Comparison of ENCODE assay signal across 8 mouse cellular contexts in the genomic region with DNA sequence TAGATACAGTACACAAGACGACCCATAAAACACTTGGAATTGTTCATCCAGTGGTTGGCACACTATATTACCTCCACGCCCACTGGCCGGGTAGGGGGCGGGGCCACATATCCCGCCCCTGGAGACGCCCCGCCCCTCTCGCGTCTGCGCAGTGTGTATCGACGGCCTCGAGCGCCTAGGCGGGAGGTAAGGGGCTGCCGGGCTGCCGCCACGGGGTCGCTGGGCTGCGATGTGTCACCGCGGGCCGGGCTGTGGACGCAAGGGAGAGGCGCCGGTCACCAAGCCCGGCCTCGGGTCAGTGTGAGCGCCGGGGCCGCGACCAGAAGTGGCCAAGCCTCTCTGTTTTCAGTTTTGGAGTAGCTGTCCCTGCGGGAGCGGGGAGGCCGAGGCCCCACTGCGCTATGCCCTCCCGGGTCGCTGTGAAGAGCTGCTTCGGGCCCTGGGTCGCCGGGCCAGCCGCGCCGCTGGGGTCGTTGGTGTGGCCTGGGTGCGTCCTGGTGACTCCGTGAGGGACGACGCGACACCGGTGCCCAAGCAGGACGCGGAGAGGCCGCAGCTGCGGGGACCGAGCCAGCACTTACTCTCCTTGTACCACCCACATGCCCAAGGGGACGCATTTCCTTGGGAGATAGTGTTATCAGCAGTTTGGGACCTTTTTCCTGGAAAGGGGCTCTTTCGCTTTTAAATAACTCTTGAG. TPM values are rescaled to one million over a fixed set of nuclear protein-coding genes. Genes with fewer than 3 reads are reported as not detected.
A peak's percentile ranks its signal among the peaks of the same experiment; 100 is the strongest.
DNase-seq lines count a peak whose midpoint lies in the region; ATAC-seq lines count a peak whose summit lies in the region.

A gene (plus strand): TSS at position 143 of the 697 bp plus-strand sequence.

- H3K4me2 ChIP-seq in intestine, embryonic 15.5 days (replicated peaks): peak within 1 kb of the TSS; percentile 76

- intact Hi-C loops in left cerebral cortex, postnatal 14 days (cut with DNase I): no loop called here

- no peaks in the 10 kb centered on the region for H3K9me3 ChIP-seq in intestine, embryonic 15.5 days

- H3K36me3 ChIP-seq in intestine, embryonic 15.5 days: no peaks in the 10 kb centered on the region

- peak within 1 kb of the TSS; percentile 85 for H3K9ac ChIP-seq in intestine, embryonic 15.5 days

- WGBS in intestine, embryonic 15.5 days: 1% methylated on average over 58 of the region's 58 CpGs

- DNase-seq in adrenal gland, adult 2 months: peak; percentile 93
- DNase-seq in embryo, embryonic 11 days: peak; percentile 92
- DNase-seq in gastrocnemius, postnatal 25 days: peak; percentile 83
- DNase-seq in left cerebral cortex, postnatal 14 days (ENCODE audit: low spot score in 2 of 2): peak; percentile 81 to 83
- DNase-seq in right cerebral cortex, postnatal 14 days: peak; percentile 81
- peak; percentile 85 for DNase-seq in urinary bladder, postnatal 25 days (ENCODE audit: low spot score)

- peak; percentile 100 for ATAC-seq in intestine, embryonic 15.5 days
- ATAC-seq in megakaryocyte-erythroid progenitor cell, adult 5-6 weeks (replicated peaks; ENCODE audit: low FRiP score, low TSS enrichment, poor library complexity, severe bottlenecking): peak; percentile 97

- H3K27ac ChIP-seq in intestine, embryonic 15.5 days: no peak within 1 kb of the TSS

- H3K4me3 ChIP-seq in intestine, embryonic 15.5 days (replicated peaks): peak within 1 kb of the TSS; percentile 77

- no peaks in the 10 kb centered on the region for H3K27me3 ChIP-seq in intestine, embryonic 15.5 days (replicated peaks)

- no peaks in the 10 kb centered on the region for H3K4me1 ChIP-seq in intestine, embryonic 15.5 days (replicated peaks)

RNA-seq across cellular contexts. Expression of the gene that starts here (rescaled TPM):
- total RNA-seq in adrenal gland, adult 2 months (2021): 10 to 100 TPM; 44.8 to 50.2 TPM
- polyA plus RNA-seq in adrenal gland, adult 2 months (2012; rRNA removed): 6.5 and 6.8 TPM in 2 replicates
- 10 to 100 TPM; 23.4 to 27.3 TPM for total RNA-seq in gastrocnemius, postnatal 25 days (2021)
- 25.6 and 27.1 TPM in 2 replicates for polyA plus RNA-seq in intestine, embryonic 15.5 days (2015; fragmentation: Nextera tagmentation; extraction: Ambion mirVana)
- 10 to 100 TPM; 22.7 to 23.2 TPM for total RNA-seq in left cerebral cortex, postnatal 14 days (2021)
- total RNA-seq in megakaryocyte-erythroid progenitor cell, adult 5-6 weeks (2014; fragmentation: Nextera tagmentation): 16.3 and 22.8 TPM in 2 replicates
- total RNA-seq in megakaryocyte-erythroid progenitor cell, adult 5-6 weeks (2017): 25.6 and 35.5 TPM in 2 replicates
